25 mouse cellular contexts compared by ENCODE assay signal in the genomic region with DNA sequence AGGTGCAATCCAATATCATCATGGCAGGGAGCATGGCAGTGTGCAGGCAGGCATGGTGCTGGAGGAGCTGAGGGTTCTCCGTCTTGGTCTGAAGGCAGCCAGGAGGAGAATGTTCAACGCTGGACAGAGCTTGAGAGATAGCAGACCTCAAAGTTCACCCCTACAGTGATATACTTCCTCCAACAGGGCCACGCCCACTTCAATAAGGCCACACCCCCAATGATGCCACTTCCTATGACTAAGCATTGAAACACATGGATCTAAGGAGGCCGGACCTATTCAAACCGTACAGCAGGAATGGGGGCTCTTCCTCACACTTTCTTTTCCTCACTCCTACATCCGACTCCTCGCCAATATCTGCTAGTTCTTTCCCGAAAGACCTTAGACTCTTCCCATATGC. TPM values are rescaled to one million over a fixed set of nuclear protein-coding genes. Genes with fewer than 3 reads are reported as not detected.
DNase-seq lines count a peak whose midpoint lies in the region; ATAC-seq and TF ChIP-seq lines count a peak whose summit lies in the region.
"Had no signal": no experiment of that assay in that cellular context is flagged by ENCODE, and none has a peak within 500 bp of the region (broad histone marks: within the 10 kb centered on the region; RNA-seq: fewer than 3 reads in every experiment).

No protein-coding gene starts in this region.

- no peak for TF ChIP-seq CTCF in liver, postnatal 0 days (IDR thresholded peaks at IDR 0.05; ENCODE audit: low read depth)

- DNase-seq in liver (peak; percentile 30), NIH3T3 (ENCODE audit: low read depth) (peak; percentile 4)
- no peak for DNase-seq in liver, postnatal 0 days
- DNase-seq in spleen, postnatal 36 days (ENCODE audit: low spot score in 2 of 2) = no peak
- DNase-seq in embryo, embryonic 10.5 days (ENCODE audit: low spot score) = no peak
- DNase-seq: adrenal gland, adult 8-10 months; cerebellum, postnatal 10 days; gastrocnemius, postnatal 14 days; heart, postnatal 10 days; kidney, adult 11 months; kidney, postnatal 10 days; layer of hippocampus, postnatal 36 days; lung, embryonic 14.5 days; right cerebral cortex, postnatal 4 days; thymus, postnatal 4 days had no signal

- no peak overlapping the region for H3K9ac ChIP-seq in liver, postnatal 0 days (replicated peaks)
- H3K9ac ChIP-seq in intestine, embryonic 16.5 days (ENCODE audit: low read depth, low read length) = no peak overlapping the region
- H3K9ac ChIP-seq: embryonic facial prominence, embryonic 13.5 days; forebrain, embryonic 15.5 days; limb, embryonic 15.5 days; lung, embryonic 14.5 days; midbrain, embryonic 12.5 days; neural tube, embryonic 12.5 days had no signal

- 65% methylated on average over 8 of the region's 8 CpGs for WGBS in liver, postnatal 0 days (ENCODE audit: insufficient replicate concordance)
- WGBS in intestine, embryonic 16.5 days = 84% methylated on average over 8 of the region's 8 CpGs

- no peaks in the 10 kb centered on the region for H3K27me3 ChIP-seq in liver, postnatal 0 days (ENCODE audit: insufficient read depth, low read length)
- H3K27me3 ChIP-seq in intestine, embryonic 16.5 days (replicated peaks; ENCODE audit: control insufficient read depth, insufficient read depth, low read length) = no peaks in the 10 kb centered on the region
- H3K27me3 ChIP-seq: embryonic facial prominence, embryonic 13.5 days; limb, embryonic 15.5 days; midbrain, embryonic 12.5 days had no signal

- no peak for TF ChIP-seq EP300 in liver, postnatal 0 days (IDR thresholded peaks at IDR 0.05; ENCODE audit: low read depth)

- H3K36me3 ChIP-seq in liver, postnatal 0 days (replicated peaks; ENCODE audit: insufficient read depth, low read length) = no peaks in the 10 kb centered on the region
- H3K36me3 ChIP-seq in intestine, embryonic 16.5 days (ENCODE audit: control insufficient read depth, insufficient read depth, low read length) = no peaks in the 10 kb centered on the region
- H3K36me3 ChIP-seq: embryonic facial prominence, embryonic 13.5 days; forebrain, embryonic 15.5 days; heart, embryonic 10.5 days; limb, embryonic 15.5 days; midbrain, embryonic 12.5 days; neural tube, embryonic 12.5 days had no signal

- H3K4me2 ChIP-seq in liver, postnatal 0 days (ENCODE audit: low read depth, low read length) = no peak overlapping the region
- H3K4me2 ChIP-seq in intestine, embryonic 16.5 days (ENCODE audit: low read depth, low read length) = no peak overlapping the region
- H3K4me2 ChIP-seq: embryonic facial prominence, embryonic 13.5 days; forebrain, embryonic 15.5 days; limb, embryonic 15.5 days; lung, embryonic 14.5 days; midbrain, embryonic 12.5 days; neural tube, embryonic 12.5 days had no signal

- H3K4me1 ChIP-seq in liver, postnatal 0 days (ENCODE audit: insufficient read depth) = no peaks in the 10 kb centered on the region
- H3K4me1 ChIP-seq in intestine, embryonic 16.5 days (ENCODE audit: control insufficient read depth, insufficient read depth, low read length) = no peaks in the 10 kb centered on the region
- H3K4me1 ChIP-seq: embryonic facial prominence, embryonic 13.5 days; heart, embryonic 10.5 days; limb, embryonic 15.5 days had no signal

- no peaks in the 10 kb centered on the region for H3K9me3 ChIP-seq in liver, postnatal 0 days (ENCODE audit: low read length)
- H3K9me3 ChIP-seq in intestine, embryonic 16.5 days (ENCODE audit: control insufficient read depth, low read length) = 0 out of 2 replicates have a peak, but pooled peaks cover 4% of the 10 kb centered on the region
- H3K9me3 ChIP-seq: forebrain, embryonic 15.5 days; heart, embryonic 10.5 days; limb, embryonic 15.5 days; neural tube, embryonic 12.5 days had no signal

- H3K27ac ChIP-seq in liver, postnatal 0 days (ENCODE audit: low read depth) = no peak overlapping the region
- H3K27ac ChIP-seq in intestine, embryonic 16.5 days (ENCODE audit: low read length) = no peak overlapping the region
- H3K27ac ChIP-seq: embryonic facial prominence, embryonic 13.5 days; forebrain, embryonic 15.5 days; heart, embryonic 10.5 days; layer of hippocampus, adult 2 months; limb, embryonic 15.5 days; macrophage; midbrain, embryonic 12.5 days; neural tube, embryonic 12.5 days had no signal

- H3K4me3 ChIP-seq in liver, postnatal 0 days (ENCODE audit: low read depth, low read length) = no peak overlapping the region
- H3K4me3 ChIP-seq in intestine, embryonic 16.5 days (ENCODE audit: low read length) = no peak overlapping the region
- H3K4me3 ChIP-seq: embryonic facial prominence, embryonic 13.5 days; forebrain, embryonic 15.5 days; heart, embryonic 10.5 days; layer of hippocampus, adult 2 months; limb, embryonic 15.5 days; midbrain, embryonic 12.5 days; neural tube, embryonic 12.5 days had no signal

- no peak for ATAC-seq in liver, postnatal 0 days
- 0 out of 2 replicates have a peak, but pooled peaks have one; percentile 38 for ATAC-seq in intestine, embryonic 16.5 days
- no peak for ATAC-seq in activated CD4-positive, CD25-positive, alpha-beta regulatory T cell, adult 4 months
- ATAC-seq: forebrain, embryonic 15.5 days had no signal

RNA-seq across cellular contexts. Expression of gene Tox2, which starts 48.3 kb away (rescaled TPM):
- polyA plus RNA-seq in liver, postnatal 0 days (2015; fragmentation: Nextera tagmentation; extraction: Ambion mirVana) = 0.38 and 0.50 TPM in 2 replicates
- polyA plus RNA-seq in intestine, embryonic 16.5 days (2015; fragmentation: Nextera tagmentation; extraction: Ambion mirVana) = 5.6 and 5.7 TPM in 2 replicates
- polyA plus RNA-seq in activated CD4-positive, CD25-positive, alpha-beta regulatory T cell, adult 4 months (2017; shearing (Covaris generic)) = 10 to 100 TPM in 1 of 2 experiments, 1 to 10 TPM in 1; 4.7 to 11.8 TPM

Comparison
In these comparisons a context has a peak if more than half of its experiments do, and no peak if none do; other contexts are left out.
1. DNase-seq: peak in liver (single experiment) and NIH3T3 (single experiment); none in liver, postnatal 0 days (single experiment), spleen, postnatal 36 days (0 of 2) and embryo, embryonic 10.5 days (single experiment).